Mouse (Mus musculus) kidney, postnatal 10 days (tissue): ENCODE results near the gene Scrg1.
"Not testable (repeated sequence)": the region's sequence is repeated elsewhere in the genome, so short reads cannot be mapped to it uniquely, and the experiment has no call there.

Experiments used
- DNase-seq: peaks from one replicate; pipeline ENCODE4 v3.0.0; 2021; ENCODE audit warnings: mixed read lengths

Scrg1 gene

GRCm38 (mm10) chr8:57457942-57458341, 2.2 kb downstream of the Scrg1 start:
- DNase-seq, result no peak

GRCm38 (mm10) chr8:57462839-57463238, 7.1 kb downstream of the Scrg1 start:
- no peak for DNase-seq

GRCm38 (mm10) chr8:57463757-57464156, 8.0 kb downstream of the Scrg1 start:
- no peak for DNase-seq

- DNase-seq, result peak; percentile 36
Measured at GRCm38 (mm10) chr8:57468624-57469023, 12.9 kb downstream of the Scrg1 start.

- no peak for DNase-seq
Measured at GRCm38 (mm10) chr8:57470863-57471262, 15.1 kb downstream of the Scrg1 start.

GRCm38 (mm10) chr8:57473751-57474150, 18.0 kb downstream of the Scrg1 start:
- no peak for DNase-seq

GRCm38 (mm10) chr8:57478406-57478805, 22.7 kb downstream of the Scrg1 start:
- no peak for DNase-seq

- DNase-seq, result no peak
Measured at GRCm38 (mm10) chr8:57479700-57480099, 24.0 kb downstream of the Scrg1 start.

GRCm38 (mm10) chr8:57480606-57481005, 24.9 kb downstream of the Scrg1 start:
- no peak for DNase-seq

- peak; percentile 61 for DNase-seq
Measured at GRCm38 (mm10) chr8:57486491-57487440, 31.0 kb downstream of the Scrg1 start.

GRCm38 (mm10) chr8:57487441-57488155, 31.9 kb downstream of the Scrg1 start, which contains the start of gene Sap30:
Gene Sap30 (minus strand): TSS chr8:57487860.
- DNase-seq, result peak; percentile 98

- peak; percentile 73 for DNase-seq
Measured at GRCm38 (mm10) chr8:57488312-57488765, 32.6 kb downstream of the Scrg1 start.

- no peak for DNase-seq
Measured at GRCm38 (mm10) chr8:57489366-57489765, 33.6 kb downstream of the Scrg1 start.

- DNase-seq, result no peak
Measured at GRCm38 (mm10) chr8:57489896-57490295, 34.2 kb downstream of the Scrg1 start.

- DNase-seq, result no peak
Measured at GRCm38 (mm10) chr8:57491873-57492272, 36.1 kb downstream of the Scrg1 start.

GRCm38 (mm10) chr8:57498494-57498846, 42.7 kb downstream of the Scrg1 start:
- no peak for DNase-seq

- DNase-seq, result peak; percentile 52
Measured at GRCm38 (mm10) chr8:57498847-57499511, 43.3 kb downstream of the Scrg1 start.

GRCm38 (mm10) chr8:57503641-57504040, 47.9 kb downstream of the Scrg1 start:
- DNase-seq, result peak; percentile 81

- not testable (repeated sequence) for DNase-seq
Measured at GRCm38 (mm10) chr8:57505500-57505899, 49.8 kb downstream of the Scrg1 start.

- DNase-seq, result no peak
Measured at GRCm38 (mm10) chr8:57507556-57508063, 51.9 kb downstream of the Scrg1 start.

GRCm38 (mm10) chr8:57508657-57509056, 52.9 kb downstream of the Scrg1 start:
- DNase-seq, result no peak

GRCm38 (mm10) chr8:57510791-57511315, 55.1 kb downstream of the Scrg1 start:
- no peak for DNase-seq
